Mouse (Mus musculus) heart, embryonic 11.5 days (tissue): ENCODE data around the gene 1700016C15Rik. TPM values are rescaled to one million over a fixed set of nuclear protein-coding genes. Genes with fewer than 3 reads are reported as not detected.

ENCODE experiments used
- ATAC-seq: fragments of 200-750 bp; cut with Nextera tagmentation; replicated peaks from 2 replicates; pipeline ENCODE4 v1.8.0; 2017; ENCODE audit warnings: moderate library complexity; ENCODE audit not compliant: insufficient number of reproducible peaks, low FRiP score, low TSS enrichment
- H3K27ac ChIP-seq: fragments of 300-500 bp; sonication (generic); 2 replicates; pipeline ENCODE4 v1.5.1; 2014; ENCODE audit warnings: mild to moderate bottlenecking, low read depth, low read length
- H3K27me3 ChIP-seq: fragments of 300-500 bp; sonication (generic); 2 replicates; pipeline ENCODE4 v1.6.1; 2014; ENCODE audit warnings: mild to moderate bottlenecking, low read length, mixed read lengths; ENCODE audit not compliant: control insufficient read depth, insufficient read depth
- H3K36me3 ChIP-seq: fragments of 300-500 bp; sonication (generic); 2 replicates; pipeline ENCODE4 v1.6.1; 2014; ENCODE audit warnings: mild to moderate bottlenecking, low read length, moderate library complexity, mixed read lengths; ENCODE audit not compliant: control insufficient read depth, insufficient read depth
- H3K4me1 ChIP-seq: fragments of 300-500 bp; sonication (generic); 2 replicates; pipeline ENCODE4 v1.6.1; 2014; ENCODE audit warnings: low read length; ENCODE audit not compliant: control insufficient read depth, insufficient read depth
- H3K4me2 ChIP-seq: fragments of 300-500 bp; sonication (generic); 2 replicates; pipeline ENCODE4 v1.6.1; 2014; ENCODE audit warnings: mild to moderate bottlenecking, moderate library complexity
- H3K4me3 ChIP-seq: fragments of 300-500 bp; sonication (generic); 2 replicates; pipeline ENCODE4 v1.5.1; 2014; ENCODE audit warnings: low read depth, low read length
- H3K9ac ChIP-seq: fragments of 300-500 bp; sonication (generic); 2 replicates; pipeline ENCODE4 v1.6.1; 2014; ENCODE audit warnings: mild to moderate bottlenecking, low read depth, low read length, moderate library complexity
- H3K9me3 ChIP-seq: fragments of 300-500 bp; sonication (generic); replicated peaks from 2 replicates; pipeline ENCODE4 v1.6.1; 2016; ENCODE audit warnings: low read length; ENCODE audit not compliant: control insufficient read depth
- WGBS: fragments of 180-500 bp; shearing (Covaris S2); extraction: QIAGEN DNeasy Blood & Tissue Kit; methylation state at CpG from one replicate; pipeline ENCODE4 v1.1.7; 2014; ENCODE audit not compliant: insufficient replicate concordance; 5-methylcytosine and 5-hydroxymethylcytosine counted together
- polyA plus RNA-seq: library from polyadenylated mRNA; unstranded; fragments of >200 nt; fragmentation: Nextera tagmentation; extraction: Ambion mirVana; gene quantifications from 2 replicates; pipeline ENCODE4 v1.2.1, GENCODE M21; 2014

The 1700016C15Rik gene
- not detected in 2 replicates for polyA plus RNA-seq

GRCm38 (mm10) chr1:177729043-177730024, at the start of gene 1700016C15Rik:
Gene 1700016C15Rik, plus strand, starts transcription at chr1:177729814.
- no peaks in the 10 kb centered on the region for H3K27me3 ChIP-seq
- no peak for ATAC-seq
- peaks cover 7% of the 10 kb centered on the region for H3K9me3 ChIP-seq
- no peaks in the 10 kb centered on the region for H3K36me3 ChIP-seq
- 67% methylated on average over 11 of the region's 11 CpGs for WGBS
- no peaks in the 10 kb centered on the region for H3K4me1 ChIP-seq
- no peak within 1 kb of the TSS for H3K4me2 ChIP-seq
- H3K27ac ChIP-seq: no peak within 1 kb of the TSS
- H3K4me3 ChIP-seq: no peak within 1 kb of the TSS
- H3K9ac ChIP-seq: no peak within 1 kb of the TSS

- Histone ChIP-seq H3K4me1 (no peaks in the 10 kb centered on the region), H3K36me3 (no peaks in the 10 kb centered on the region), H3K9me3 (no peaks in the 10 kb centered on the region), H3K9ac (no peak overlapping the region), H3K27ac (no peak overlapping the region), H3K4me2 (no peak overlapping the region), H3K4me3 (no peak overlapping the region), H3K27me3 (no peaks in the 10 kb centered on the region)
- WGBS: 72% methylated on average over 11 of the region's 11 CpGs
- ATAC-seq: no peak
Observed at GRCm38 (mm10) chr1:177681239-177681638, 48.4 kb upstream of the 1700016C15Rik start.

GRCm38 (mm10) chr1:177683931-177684836, 45.4 kb upstream of the 1700016C15Rik start:
- no peak for ATAC-seq
- H3K27ac ChIP-seq: no peak overlapping the region
- no peaks in the 10 kb centered on the region for H3K27me3 ChIP-seq
- 65% methylated on average over 18 of the region's 18 CpGs for WGBS
- no peak overlapping the region for H3K9ac ChIP-seq
- no peaks in the 10 kb centered on the region for H3K36me3 ChIP-seq
- H3K4me3 ChIP-seq: no peak overlapping the region
- H3K4me2 ChIP-seq: no peak overlapping the region
- no peaks in the 10 kb centered on the region for H3K9me3 ChIP-seq
- H3K4me1 ChIP-seq: no peaks in the 10 kb centered on the region

- H3K9ac ChIP-seq: no peak overlapping the region
- WGBS: 9% methylated on average over 3 of the region's 3 CpGs
- no peak overlapping the region for H3K27ac ChIP-seq
- no peaks in the 10 kb centered on the region for H3K27me3 ChIP-seq
- H3K4me2 ChIP-seq: no peak overlapping the region
- no peaks in the 10 kb centered on the region for H3K9me3 ChIP-seq
- no peak overlapping the region for H3K4me3 ChIP-seq
- no peaks in the 10 kb centered on the region for H3K4me1 ChIP-seq
- ATAC-seq: no peak
- H3K36me3 ChIP-seq: no peaks in the 10 kb centered on the region
Observed at GRCm38 (mm10) chr1:177684901-177685300, 44.7 kb upstream of the 1700016C15Rik start.

- no peak overlapping the region for H3K4me3 ChIP-seq
- no peak overlapping the region for H3K27ac ChIP-seq
- H3K9me3 ChIP-seq: no peaks in the 10 kb centered on the region
- 51% methylated on average over 3 of the region's 3 CpGs for WGBS
- no peaks in the 10 kb centered on the region for H3K36me3 ChIP-seq
- ATAC-seq: no peak
- H3K27me3 ChIP-seq: no peaks in the 10 kb centered on the region
- no peaks in the 10 kb centered on the region for H3K4me1 ChIP-seq
- H3K9ac ChIP-seq: no peak overlapping the region
- no peak overlapping the region for H3K4me2 ChIP-seq
Observed at GRCm38 (mm10) chr1:177686137-177686536, 43.5 kb upstream of the 1700016C15Rik start.

- no peak for ATAC-seq
Observed at GRCm38 (mm10) chr1:177686982-177687381, 42.6 kb upstream of the 1700016C15Rik start.

GRCm38 (mm10) chr1:177692491-177692890, 37.1 kb upstream of the 1700016C15Rik start:
- no peak overlapping the region for H3K9ac ChIP-seq
- H3K4me1 ChIP-seq: peaks cover 4% of the 10 kb centered on the region; the same call in 1 of the 2 replicates
- 76% methylated on average over 11 of the region's 11 CpGs for WGBS
- H3K27ac ChIP-seq: no peak overlapping the region
- ATAC-seq: no peak
- no peak overlapping the region for H3K4me3 ChIP-seq
- no peaks in the 10 kb centered on the region for H3K36me3 ChIP-seq
- H3K4me2 ChIP-seq: no peak overlapping the region
- no peaks in the 10 kb centered on the region for H3K9me3 ChIP-seq
- H3K27me3 ChIP-seq: no peaks in the 10 kb centered on the region

More at GRCm38 (mm10) chr1:177686982-177687381, 42.6 kb upstream of the 1700016C15Rik start:
- 74% methylated on average over 5 of the region's 5 CpGs for WGBS
- Histone ChIP-seq H3K27me3 (no peaks in the 10 kb centered on the region), H3K4me3 (no peak overlapping the region), H3K4me2 (no peak overlapping the region), H3K9me3 (no peaks in the 10 kb centered on the region), H3K36me3 (no peaks in the 10 kb centered on the region), H3K9ac (no peak overlapping the region), H3K27ac (no peak overlapping the region), H3K4me1 (no peaks in the 10 kb centered on the region)

GRCm38 (mm10) chr1:177693486-177694252, 35.9 kb upstream of the 1700016C15Rik start:
- H3K9ac ChIP-seq: no peak overlapping the region
- no peak overlapping the region for H3K4me3 ChIP-seq
- H3K9me3 ChIP-seq: no peaks in the 10 kb centered on the region
- H3K27ac ChIP-seq: no peak overlapping the region
- no peaks in the 10 kb centered on the region for H3K36me3 ChIP-seq
- 60% methylated on average over 9 of the region's 9 CpGs for WGBS
- no peak for ATAC-seq
- H3K4me1 ChIP-seq: peaks cover 4% of the 10 kb centered on the region; the same call in 1 of the 2 replicates
- no peak overlapping the region for H3K4me2 ChIP-seq
- H3K27me3 ChIP-seq: no peaks in the 10 kb centered on the region
